Mouse (Mus musculus) bone marrow macrophage, adult 2 months (primary cell): ENCODE data around the gene Otoa.

Experiments
- CTCF ChIP-seq: IDR thresholded peaks from 2 replicates; pipeline ENCODE4 v1.5.1; 2012; ENCODE audit warnings: low read depth, mild to moderate bottlenecking, low read length, moderate library complexity
- POLR2A ChIP-seq: IDR thresholded peaks from 2 replicates; pipeline ENCODE4 v1.6.1; 2012; ENCODE audit warnings: mild to moderate bottlenecking, low read depth, low read length, borderline replicate concordance

DNA sequence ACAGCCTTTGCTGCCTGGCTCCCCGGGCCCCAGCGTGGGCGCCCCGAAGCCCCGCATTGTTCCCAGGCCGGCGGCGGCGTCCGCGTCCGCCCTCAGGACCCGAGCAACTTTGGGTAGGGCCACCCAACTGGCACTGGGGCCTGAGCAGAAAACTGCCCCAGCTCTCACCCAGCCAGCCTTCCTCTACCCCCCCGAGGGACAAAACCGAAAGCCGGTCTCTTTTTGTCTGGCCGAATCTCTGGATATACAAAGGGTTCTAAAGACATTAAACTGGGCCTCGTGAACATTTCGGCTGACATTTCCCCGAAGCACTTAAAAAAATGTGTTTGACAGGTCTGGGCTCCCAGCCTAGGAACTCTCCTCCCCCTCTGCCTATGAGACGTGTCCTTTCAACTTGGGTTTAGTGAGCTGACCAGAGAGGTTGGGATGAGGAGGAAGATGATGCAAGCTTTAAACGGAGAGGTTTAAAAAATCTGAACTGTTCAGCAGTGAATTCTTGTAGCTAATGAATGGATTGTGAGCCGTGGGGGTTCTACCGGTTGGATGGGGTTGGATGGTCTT, 46.2 kb upstream of the Otoa start:
- no peak for TF ChIP-seq CTCF
- no peak for TF ChIP-seq POLR2A
